Mouse (Mus musculus) testis, adult 2 months (tissue): ENCODE results near the gene Stx7.

ENCODE experiments used
- CTCF ChIP-seq: fragments of 200-500 bp; IDR thresholded peaks from 2 replicates; pipeline ENCODE4 v1.5.1; 2012; ENCODE audit warnings: low read depth, mild to moderate bottlenecking, inconsistent platforms, low read length, moderate library complexity; ENCODE audit not compliant: control insufficient read depth, insufficient read depth, insufficient replicate concordance
- POLR2A ChIP-seq: fragments of 200-500 bp; IDR thresholded peaks from 2 replicates; pipeline ENCODE4 v1.6.1; 2012; ENCODE audit warnings: low read depth, mild to moderate bottlenecking, inconsistent platforms, low read length, moderate library complexity; ENCODE audit not compliant: control insufficient read depth

GRCm38 (mm10) chr10:24223449-24224143, 74.5 kb downstream of the Stx7 start, which contains the start of gene Moxd1:
- TF ChIP-seq CTCF (no peak), POLR2A (no peak)
